Mouse (Mus musculus): ENCODE measurements around the gene Ptger4. TPM values are rescaled to one million over a fixed set of nuclear protein-coding genes. Genes with fewer than 3 reads are reported as not detected.

The Ptger4 gene
- polyA plus RNA-seq, 1 experiment from 2014 or later: 4.6 TPM

Other genes with a start within 250 kb of the Ptger4 start
- not detected in 2 replicates for gene C7, start 180.4 kb downstream of the Ptger4 start, polyA plus RNA-seq (2015; fragmentation: Nextera tagmentation; extraction: Ambion mirVana)
- 0.77 and 1.3 TPM in 2 replicates for gene Card6, start 135.6 kb downstream of the Ptger4 start, polyA plus RNA-seq (2015; fragmentation: Nextera tagmentation; extraction: Ambion mirVana)
- 596 and 689 TPM in 2 replicates for gene Rpl37, start 127.5 kb downstream of the Ptger4 start, polyA plus RNA-seq (2015; fragmentation: Nextera tagmentation; extraction: Ambion mirVana)
- 16.6 and 18.7 TPM in 2 replicates for gene Prkaa1, start 100.3 kb downstream of the Ptger4 start, polyA plus RNA-seq (2015; fragmentation: Nextera tagmentation; extraction: Ambion mirVana)
- gene Ttc33, start 58.7 kb downstream of the Ptger4 start, polyA plus RNA-seq (2015; fragmentation: Nextera tagmentation; extraction: Ambion mirVana): 40.5 and 48.3 TPM in 2 replicates